Mouse (Mus musculus): Measurements from ENCODE around the gene AC170998.1. TPM values are rescaled to one million over a fixed set of nuclear protein-coding genes. Genes with fewer than 3 reads are reported as not detected.
A peak's percentile ranks its signal among the peaks of the same experiment; 100 is the strongest.
"Not testable (repeated sequence)": the region's sequence is repeated elsewhere in the genome, so short reads cannot be mapped to it uniquely, and the experiment has no call there.

Gene AC170998.1
- polyA plus RNA-seq, 1 experiment from 2014 or later = 3.2 TPM

- H3K4me3 ChIP-seq = no peak overlapping the region
- 88% methylated on average over 8 of the region's 8 CpGs for WGBS
- no peaks in the 10 kb centered on the region for H3K27me3 ChIP-seq (ENCODE audit: insufficient read depth, poor library complexity, severe bottlenecking)
- DNase-seq (ENCODE audit: low spot score) = no peak
- peaks cover 20% of the 10 kb centered on the region for H3K36me3 ChIP-seq
- no peaks in the 10 kb centered on the region for H3K9me3 ChIP-seq
- no peak overlapping the region for H3K27ac ChIP-seq
- peaks cover 39% of the 10 kb centered on the region for H3K4me1 ChIP-seq
Measured at GRCm38 (mm10) chr17:28710291-28710688, 15.6 kb upstream of the AC170998.1 start.

- 93% methylated on average over 6 of the region's 6 CpGs for WGBS
- no peaks in the 10 kb centered on the region for H3K9me3 ChIP-seq
- no peak overlapping the region for H3K27ac ChIP-seq
- H3K36me3 ChIP-seq = peaks cover 28% of the 10 kb centered on the region
- H3K4me1 ChIP-seq = peaks cover 36% of the 10 kb centered on the region
- no peaks in the 10 kb centered on the region for H3K27me3 ChIP-seq (ENCODE audit: insufficient read depth, poor library complexity, severe bottlenecking)
- no peak for DNase-seq (ENCODE audit: low spot score)
- H3K4me3 ChIP-seq = no peak overlapping the region
Measured at GRCm38 (mm10) chr17:28711237-28711636, 14.6 kb upstream of the AC170998.1 start.

DNA sequence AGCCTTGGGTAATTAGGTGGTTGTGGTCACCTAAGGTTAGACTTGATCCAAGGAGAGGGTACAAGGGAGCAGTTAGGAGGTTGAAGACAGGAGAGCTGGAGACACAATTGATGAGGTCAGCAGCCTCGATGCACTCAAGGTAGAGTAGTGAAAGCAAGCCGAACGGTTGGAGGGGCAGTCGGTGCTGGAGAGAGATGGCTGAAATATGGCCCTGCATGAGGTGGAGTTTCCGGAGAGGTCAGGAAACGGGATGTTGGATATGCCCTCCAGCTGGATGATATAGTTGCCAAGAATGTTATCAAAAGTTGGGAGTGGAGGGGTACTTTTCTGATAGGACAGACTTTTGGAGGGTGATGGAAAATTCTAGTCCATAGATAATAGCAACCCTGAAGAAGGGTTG lies 13.6 kb upstream of the AC170998.1 start:
- Histone ChIP-seq H3K36me3 (peaks cover 38% of the 10 kb centered on the region), H3K27me3 (ENCODE audit: insufficient read depth, poor library complexity, severe bottlenecking) (no peaks in the 10 kb centered on the region), H3K4me3 (no peak overlapping the region), H3K9me3 (no peaks in the 10 kb centered on the region), H3K4me1 (peaks cover 29% of the 10 kb centered on the region), H3K27ac (peak overlapping the region; percentile 44; the same call in 1 of the 2 replicates)
- WGBS = 55% methylated on average over 6 of the region's 6 CpGs
- DNase-seq (ENCODE audit: low spot score) = no peak

DNA sequence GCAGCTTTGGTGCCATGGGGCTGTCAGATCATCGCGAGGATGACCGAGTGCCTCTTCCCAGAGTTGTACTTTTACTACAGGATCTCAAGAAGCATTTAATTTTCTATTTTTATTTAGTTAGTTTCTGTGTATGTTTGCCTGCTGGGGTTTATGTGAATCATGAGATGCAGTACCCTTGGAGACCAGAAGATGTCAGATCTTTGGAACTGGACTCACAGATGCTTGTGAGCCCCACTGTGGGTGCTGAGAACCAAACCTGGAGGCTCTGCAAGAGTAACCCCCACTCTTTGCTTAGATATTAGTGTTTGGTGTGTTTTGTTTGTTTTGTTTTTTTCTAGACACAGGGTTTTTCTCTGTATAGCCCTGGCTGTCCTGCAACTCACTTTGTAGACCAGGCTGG lies 11.9 kb upstream of the AC170998.1 start:
- H3K36me3 ChIP-seq = peaks cover 49% of the 10 kb centered on the region
- H3K27ac ChIP-seq = no peak overlapping the region
- H3K4me1 ChIP-seq = peaks cover 29% of the 10 kb centered on the region
- H3K27me3 ChIP-seq (ENCODE audit: insufficient read depth, poor library complexity, severe bottlenecking) = no peaks in the 10 kb centered on the region
- WGBS = 94% methylated on average over 3 of the region's 3 CpGs
- no peak overlapping the region for H3K4me3 ChIP-seq
- DNase-seq (ENCODE audit: low spot score) = no peak
- no peaks in the 10 kb centered on the region for H3K9me3 ChIP-seq

DNA sequence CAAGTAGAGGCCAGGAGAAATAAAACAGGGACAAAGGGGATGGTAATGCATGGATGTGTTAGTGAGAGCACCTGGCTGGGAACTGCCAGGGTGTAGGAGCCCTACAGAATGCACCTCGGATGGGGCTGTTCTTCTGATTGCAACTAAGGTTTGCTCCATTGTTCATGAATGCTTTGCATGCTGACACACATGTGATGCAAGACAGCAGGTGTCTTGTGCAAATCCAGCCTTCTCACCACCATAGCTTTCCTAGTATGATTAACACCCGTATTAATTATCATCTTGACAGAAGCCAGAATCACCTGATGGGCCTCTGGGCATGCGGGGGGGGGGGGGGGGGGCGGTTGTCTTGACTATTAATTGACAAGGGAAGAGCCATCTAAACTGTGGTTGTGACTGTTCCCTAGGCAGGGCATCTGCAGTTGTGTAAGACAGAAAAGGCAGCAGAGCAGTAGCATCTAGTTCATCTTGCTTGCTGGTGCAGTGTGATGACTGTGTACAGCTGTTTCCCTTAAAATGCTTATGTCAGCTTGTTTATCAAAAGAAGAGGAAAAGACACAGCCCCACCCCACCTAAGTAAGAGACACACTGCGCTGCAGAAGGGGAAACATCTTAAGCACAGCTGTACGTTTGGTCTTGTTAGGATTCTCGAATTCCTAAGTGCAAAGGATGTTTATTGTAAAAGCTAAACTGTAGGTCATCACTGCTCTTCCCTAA lies 9.9 kb upstream of the AC170998.1 start:
- H3K27me3 ChIP-seq (ENCODE audit: insufficient read depth, poor library complexity, severe bottlenecking) = no peaks in the 10 kb centered on the region
- H3K27ac ChIP-seq = no peak overlapping the region
- no peaks in the 10 kb centered on the region for H3K9me3 ChIP-seq
- H3K4me3 ChIP-seq = no peak overlapping the region
- peaks cover 63% of the 10 kb centered on the region for H3K36me3 ChIP-seq
- peaks cover 33% of the 10 kb centered on the region for H3K4me1 ChIP-seq
- DNase-seq (ENCODE audit: low spot score) = no peak
- WGBS = 78% methylated on average over 7 of the region's 7 CpGs

- Histone ChIP-seq H3K9me3 (no peaks in the 10 kb centered on the region), H3K27me3 (ENCODE audit: insufficient read depth, poor library complexity, severe bottlenecking) (no peaks in the 10 kb centered on the region), H3K4me3 (no peak overlapping the region), H3K27ac (no peak overlapping the region), H3K4me1 (peaks cover 35% of the 10 kb centered on the region), H3K36me3 (peaks cover 73% of the 10 kb centered on the region)
- WGBS = 72% methylated on average over 3 of the region's 3 CpGs
- no peak for DNase-seq (ENCODE audit: low spot score)
Measured at GRCm38 (mm10) chr17:28717535-28717934, 8.3 kb upstream of the AC170998.1 start.

DNA sequence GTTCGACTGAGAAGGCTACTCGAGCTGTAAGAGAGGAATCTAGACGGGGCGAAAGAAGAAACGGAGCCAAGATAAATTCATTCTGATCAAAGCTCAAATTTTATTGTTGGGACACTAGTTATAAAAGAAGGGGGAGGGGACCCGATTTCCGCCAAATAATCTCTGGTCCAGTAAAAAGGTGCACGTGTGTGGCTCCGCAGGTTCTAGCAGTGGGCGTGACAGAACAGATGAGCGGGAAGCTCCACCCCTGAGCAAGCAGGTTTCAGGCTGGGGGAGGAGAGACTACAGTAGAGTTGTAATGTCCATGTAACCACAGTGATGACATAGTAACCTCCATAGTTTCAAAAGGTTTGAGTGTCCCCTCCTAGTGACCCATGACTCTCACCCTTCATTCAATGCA lies 1.6 kb downstream of the AC170998.1 start:
- not testable (repeated sequence) for H3K9me3 ChIP-seq; H3K27ac ChIP-seq; DNase-seq (ENCODE audit: low spot score); H3K4me1 ChIP-seq; H3K4me3 ChIP-seq; H3K27me3 ChIP-seq (ENCODE audit: insufficient read depth, poor library complexity, severe bottlenecking)
- peaks cover 93% of the 10 kb centered on the region for H3K36me3 ChIP-seq
- WGBS = 92% methylated on average over 11 of the region's 11 CpGs

DNA sequence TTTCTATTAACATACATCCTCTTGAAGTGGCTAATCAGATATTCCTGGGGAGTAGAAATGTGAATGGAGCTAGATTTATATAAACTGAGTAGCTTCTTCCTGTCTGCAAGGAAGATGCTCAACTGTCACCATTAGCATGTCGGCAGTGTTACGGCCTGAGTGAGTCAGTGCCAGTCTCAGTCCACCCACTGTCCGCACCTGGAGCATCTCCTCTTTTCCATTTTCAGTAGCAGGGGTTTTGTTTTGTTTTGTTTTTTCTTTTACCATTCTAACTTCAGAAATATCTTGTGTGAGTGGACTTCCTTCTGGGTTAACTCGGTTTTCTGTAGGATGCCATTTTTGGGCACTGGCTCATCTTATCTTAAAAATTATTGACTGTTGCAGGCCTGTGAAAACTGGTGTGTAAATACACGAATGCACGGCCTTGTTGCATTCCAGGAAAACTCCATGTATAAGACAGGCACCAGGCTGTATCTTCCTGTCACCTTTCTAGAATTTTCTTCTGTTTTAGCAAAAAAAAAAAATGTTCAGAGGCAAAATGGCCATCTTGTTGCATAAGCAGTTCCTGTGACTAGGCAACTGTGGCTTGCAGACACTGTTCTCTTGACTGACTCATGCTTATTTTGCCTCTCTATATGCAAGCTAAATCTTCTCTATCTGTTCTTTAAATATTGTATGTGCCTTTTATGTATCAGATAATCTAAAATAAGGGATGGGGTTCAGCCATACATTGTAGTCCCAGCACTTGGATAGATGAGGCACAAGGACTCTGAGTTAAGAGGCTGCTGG lies 9.6 kb downstream of the AC170998.1 start:
- no peak overlapping the region for H3K27ac ChIP-seq
- H3K4me3 ChIP-seq = no peak overlapping the region
- no peak for DNase-seq (ENCODE audit: low spot score)
- peaks cover 12% of the 10 kb centered on the region for H3K4me1 ChIP-seq
- H3K36me3 ChIP-seq = peaks cover 75% of the 10 kb centered on the region
- no peaks in the 10 kb centered on the region for H3K27me3 ChIP-seq (ENCODE audit: insufficient read depth, poor library complexity, severe bottlenecking)
- H3K9me3 ChIP-seq = no peaks in the 10 kb centered on the region
- 88% methylated on average over 6 of the region's 6 CpGs for WGBS

- H3K27me3 ChIP-seq (ENCODE audit: insufficient read depth, poor library complexity, severe bottlenecking) = no peaks in the 10 kb centered on the region
- H3K4me3 ChIP-seq = no peak overlapping the region
- no peak for DNase-seq (ENCODE audit: low spot score)
- no peaks in the 10 kb centered on the region for H3K9me3 ChIP-seq
- no peak overlapping the region for H3K27ac ChIP-seq
- H3K4me1 ChIP-seq = peaks cover 12% of the 10 kb centered on the region
- whole genome bisulfite sequencing = 76% methylated on average over 4 of the region's 4 CpGs
- H3K36me3 ChIP-seq = peaks cover 75% of the 10 kb centered on the region
Measured at GRCm38 (mm10) chr17:28736486-28736885, 10.6 kb downstream of the AC170998.1 start.

GRCm38 (mm10) chr17:28737973-28738372 lies 12.1 kb downstream of the AC170998.1 start:
- Histone ChIP-seq H3K9me3 (no peaks in the 10 kb centered on the region), H3K27ac (no peak overlapping the region), H3K4me1 (peaks cover 12% of the 10 kb centered on the region), H3K4me3 (no peak overlapping the region), H3K36me3 (peaks cover 76% of the 10 kb centered on the region), H3K27me3 (ENCODE audit: insufficient read depth, poor library complexity, severe bottlenecking) (no peaks in the 10 kb centered on the region)
- 87% methylated on average over 4 of the region's 4 CpGs for WGBS
- DNase-seq (ENCODE audit: low spot score) = no peak

DNA sequence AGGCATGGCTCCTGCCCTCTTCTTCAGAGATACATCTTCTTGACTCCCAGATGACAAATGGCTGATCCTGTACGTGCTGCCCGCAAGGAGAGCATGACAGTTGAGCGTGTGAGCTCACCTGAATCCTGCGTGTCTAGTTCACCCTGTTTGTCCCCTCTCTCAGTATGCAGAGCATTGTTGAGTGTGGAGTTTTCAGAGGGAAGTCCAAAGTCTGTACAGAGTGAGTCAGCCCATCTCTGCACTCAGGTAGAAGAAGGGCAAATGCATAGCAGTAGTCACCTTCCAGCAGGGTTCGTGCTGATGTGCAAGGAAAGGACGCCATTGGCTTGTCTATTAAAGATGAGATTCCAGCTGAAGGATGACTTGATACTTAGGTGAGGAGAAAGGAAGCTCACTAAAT lies 13.4 kb downstream of the AC170998.1 start:
- WGBS = 94% methylated on average over 6 of the region's 6 CpGs
- no peaks in the 10 kb centered on the region for H3K9me3 ChIP-seq
- DNase-seq (ENCODE audit: low spot score) = no peak
- H3K27me3 ChIP-seq (ENCODE audit: insufficient read depth, poor library complexity, severe bottlenecking) = no peaks in the 10 kb centered on the region
- peaks cover 12% of the 10 kb centered on the region for H3K4me1 ChIP-seq
- H3K27ac ChIP-seq = no peak overlapping the region
- H3K36me3 ChIP-seq = peaks cover 82% of the 10 kb centered on the region
- H3K4me3 ChIP-seq = no peak overlapping the region

- Histone ChIP-seq H3K4me1 (no peaks in the 10 kb centered on the region), H3K9me3 (no peaks in the 10 kb centered on the region), H3K36me3 (peaks cover 99% of the 10 kb centered on the region), H3K27me3 (ENCODE audit: insufficient read depth, poor library complexity, severe bottlenecking) (no peaks in the 10 kb centered on the region), H3K27ac (no peak overlapping the region), H3K4me3 (no peak overlapping the region)
- 89% methylated on average over 11 of the region's 11 CpGs for WGBS
- peak; percentile 63 for DNase-seq (ENCODE audit: low spot score)
Measured at GRCm38 (mm10) chr17:28743145-28743866, 17.4 kb downstream of the AC170998.1 start.

GRCm38 (mm10) chr17:28743916-28744315 lies 18.0 kb downstream of the AC170998.1 start:
- Histone ChIP-seq H3K36me3 (peaks cover 99% of the 10 kb centered on the region), H3K9me3 (no peaks in the 10 kb centered on the region), H3K27ac (no peak overlapping the region), H3K4me3 (no peak overlapping the region), H3K4me1 (no peaks in the 10 kb centered on the region), H3K27me3 (ENCODE audit: insufficient read depth, poor library complexity, severe bottlenecking) (no peaks in the 10 kb centered on the region)
- peak; percentile 69 for DNase-seq (ENCODE audit: low spot score)
- 88% methylated on average over 9 of the region's 9 CpGs for WGBS

All from heart, embryonic 10.5 days (tissue).